Mouse (Mus musculus) urinary bladder, postnatal 4 days (tissue): Measurements from ENCODE around the gene Kti12.
A peak's percentile ranks its signal among the peaks of the same experiment; 100 is the strongest.

Experiments
- DNase-seq, 2 experiments: peaks; one replicate each; pipeline ENCODE4 v3.0.0; 2021 to 2022; ENCODE audit warnings: low spot score in 2 of 2

Gene Kti12

GRCm38 (mm10) chr4:108847715-108848504 lies at the start of gene Kti12:
TSS of gene Kti12 (plus strand) at chr4:108847785.
- DNase-seq = peak; percentile 74 to 75

GRCm38 (mm10) chr4:108798083-108798830 lies 49.3 kb upstream of the Kti12 start:
- peak; percentile 26 to 71 for DNase-seq

GRCm38 (mm10) chr4:108803535-108803934 lies 44.0 kb upstream of the Kti12 start:
- DNase-seq = no peak

GRCm38 (mm10) chr4:108811142-108811541 lies 36.4 kb upstream of the Kti12 start:
- DNase-seq = no peak

GRCm38 (mm10) chr4:108811550-108811949 lies 36.0 kb upstream of the Kti12 start:
- DNase-seq = no peak

GRCm38 (mm10) chr4:108825677-108826076 lies 21.9 kb upstream of the Kti12 start:
- no peak for DNase-seq

GRCm38 (mm10) chr4:108826096-108826495 lies 21.5 kb upstream of the Kti12 start:
- no peak for DNase-seq

GRCm38 (mm10) chr4:108826643-108827042 lies 20.9 kb upstream of the Kti12 start:
- no peak for DNase-seq

GRCm38 (mm10) chr4:108830698-108831097 lies 16.9 kb upstream of the Kti12 start:
- no peak for DNase-seq

- peak; percentile 87 to 90 for DNase-seq
These were observed 14.4 kb upstream of the Kti12 start, which contains the start of gene Btf3l4 for GRCm38 (mm10) chr4:108832916-108833827. TSS of gene Btf3l4 (minus strand) at chr4:108833614.

GRCm38 (mm10) chr4:108833828-108834114 lies 13.8 kb upstream of the Kti12 start:
- DNase-seq = no peak

GRCm38 (mm10) chr4:108834115-108834970 lies 13.2 kb upstream of the Kti12 start, which contains the start of gene Txndc12:
TSS of gene Txndc12 (plus strand) at chr4:108834601.
- DNase-seq = peak; percentile 76 to 77

GRCm38 (mm10) chr4:108834971-108835311 lies 12.6 kb upstream of the Kti12 start:
- DNase-seq = no peak

- no peak for DNase-seq
These were observed 12.1 kb upstream of the Kti12 start for GRCm38 (mm10) chr4:108835496-108835895.

GRCm38 (mm10) chr4:108838031-108838430 lies 9.6 kb upstream of the Kti12 start:
- DNase-seq = no peak

GRCm38 (mm10) chr4:108841920-108842578 lies 5.5 kb upstream of the Kti12 start:
- no peak for DNase-seq

GRCm38 (mm10) chr4:108843336-108843735 lies 4.2 kb upstream of the Kti12 start:
- DNase-seq = no peak

GRCm38 (mm10) chr4:108845824-108846569 lies 1.6 kb upstream of the Kti12 start:
- DNase-seq = no peak

GRCm38 (mm10) chr4:108848505-108848848 lies 892 bp downstream of the Kti12 start, which contains the start of gene A730015C16Rik:
TSS of gene A730015C16Rik (minus strand) at chr4:108848619.
- peak in 1 of 2 experiments; percentile 18 for DNase-seq

- no peak for DNase-seq
These were observed 19.2 kb downstream of the Kti12 start for GRCm38 (mm10) chr4:108866806-108867205.
